Mouse (Mus musculus) cerebellum, adult 2 months (tissue): ENCODE measurements around the gene AC141477.1.

ENCODE experiments used
- CTCF ChIP-seq: fragments of 200-500 bp; IDR thresholded peaks from 2 replicates; pipeline ENCODE4 v1.5.1; 2011; ENCODE audit warnings: low read depth, mild to moderate bottlenecking, control low read depth, low read length, moderate library complexity, borderline replicate concordance; ENCODE audit not compliant: insufficient read depth
- POLR2A ChIP-seq: fragments of 200-500 bp; IDR thresholded peaks from 2 replicates; pipeline ENCODE4 v1.6.1; 2011; ENCODE audit warnings: low read length, control low read depth, borderline replicate concordance; ENCODE audit not compliant: insufficient read depth

DNA sequence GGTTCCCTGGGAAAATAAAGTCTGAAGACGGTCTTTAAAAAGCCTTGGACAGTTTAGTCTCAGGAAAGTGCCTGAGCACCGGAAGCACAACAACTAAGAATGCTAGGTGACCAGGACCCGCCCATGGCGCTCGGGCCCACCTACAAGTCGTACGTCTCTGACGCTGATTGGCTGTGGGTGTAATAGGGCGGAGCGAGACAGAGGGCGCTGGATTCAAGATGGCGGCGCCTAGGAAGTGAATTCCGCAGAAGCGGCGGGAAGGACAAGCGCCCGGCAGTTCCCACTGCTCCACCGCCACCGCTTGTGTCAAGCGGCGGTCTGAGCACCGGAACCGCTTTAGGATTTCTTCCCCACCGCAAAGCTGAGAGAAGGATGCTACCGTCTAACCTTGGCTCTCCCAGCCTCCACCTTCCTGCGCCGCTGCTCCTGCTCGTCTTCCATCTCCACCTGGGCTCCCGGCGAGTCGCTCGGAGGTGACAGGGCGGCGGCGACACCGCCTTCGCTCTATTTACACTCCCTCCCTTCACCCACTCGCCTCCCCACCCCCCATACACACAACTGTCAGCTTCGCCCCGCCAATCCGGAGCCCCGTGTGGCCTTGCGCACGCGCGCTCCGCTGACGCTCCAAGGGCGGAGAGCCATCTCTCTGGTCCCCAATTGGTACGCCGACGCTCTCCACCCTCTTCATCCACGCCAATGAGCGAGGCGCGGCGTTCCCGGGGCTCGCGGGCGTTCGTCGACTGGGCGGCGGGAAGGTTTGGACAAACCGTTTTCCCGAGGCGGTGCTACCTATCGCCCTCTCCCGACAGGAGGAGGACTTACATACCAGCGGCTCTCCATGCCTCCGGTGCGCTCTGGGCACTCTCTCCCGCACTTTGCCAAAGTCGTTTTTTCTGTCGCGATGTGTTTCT is 2.2 kb upstream of the AC141477.1 start, which contains the start of gene Pcnt:
- TF ChIP-seq POLR2A = peak; percentile 13; the same call in 1 of the 2 replicates
- TF ChIP-seq CTCF = peak; percentile 62; the same call in 1 of the 2 replicates
